Mouse (Mus musculus): ENCODE measurements at regions not wholly inside any gene's neighbourhood (a gene's known extent, or its start where the extent isn't known, plus 50 kb on each side); places are given as distances from the start of the nearest gene placed in this dataset.

DNA sequence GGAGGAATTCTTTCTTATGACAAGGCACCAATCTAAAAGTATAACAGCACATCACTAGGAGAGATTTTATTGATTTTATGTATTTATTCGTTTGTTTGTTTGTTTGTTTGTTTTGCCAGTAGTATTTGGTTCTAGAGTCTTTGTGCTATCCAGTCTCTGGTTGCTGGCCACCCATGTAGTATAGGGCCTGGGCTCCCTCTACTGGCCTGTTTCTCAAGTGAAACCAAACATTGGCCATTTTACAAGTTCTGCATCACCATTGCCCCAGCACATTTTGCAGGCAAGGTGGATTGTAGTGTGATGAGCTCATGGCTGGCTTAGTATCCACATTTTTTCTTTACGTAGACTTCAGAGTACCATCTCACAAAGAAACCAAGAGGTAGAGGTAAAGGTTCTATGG is 376.9 kb upstream of the Luzp2 start:
- H3K4me3 ChIP-seq = no peak overlapping the region
- H3K36me3 ChIP-seq = no peaks in the 10 kb centered on the region
- DNase-seq (ENCODE audit: low spot score) = peak; percentile 15
- 56% methylated on average over 2 of the region's 2 CpGs for WGBS
- H3K4me1 ChIP-seq (replicated peaks) = no peaks in the 10 kb centered on the region
- no peaks in the 10 kb centered on the region for H3K9me3 ChIP-seq
- no peak overlapping the region for H3K27ac ChIP-seq
- H3K27me3 ChIP-seq (ENCODE audit: insufficient read depth, poor library complexity, severe bottlenecking) = no peaks in the 10 kb centered on the region

GRCm38 (mm10) chr7:54491254-54491653 is 344.0 kb upstream of the Luzp2 start:
- no peaks in the 10 kb centered on the region for H3K4me1 ChIP-seq (replicated peaks)
- no peak overlapping the region for H3K27ac ChIP-seq
- 95% methylated on average over 1 of the region's 1 CpGs for WGBS
- H3K27me3 ChIP-seq (ENCODE audit: insufficient read depth, poor library complexity, severe bottlenecking) = no peaks in the 10 kb centered on the region
- H3K4me3 ChIP-seq = no peak overlapping the region
- DNase-seq (ENCODE audit: low spot score) = no peak
- H3K36me3 ChIP-seq = no peaks in the 10 kb centered on the region
- no peaks in the 10 kb centered on the region for H3K9me3 ChIP-seq

- no peak for DNase-seq (ENCODE audit: low spot score)
- no peak overlapping the region for H3K4me3 ChIP-seq
- no peaks in the 10 kb centered on the region for H3K4me1 ChIP-seq (replicated peaks)
- no peak overlapping the region for H3K27ac ChIP-seq
- no peaks in the 10 kb centered on the region for H3K9me3 ChIP-seq
- H3K36me3 ChIP-seq = no peaks in the 10 kb centered on the region
- H3K27me3 ChIP-seq (ENCODE audit: insufficient read depth, poor library complexity, severe bottlenecking) = no peaks in the 10 kb centered on the region
These were observed 330.1 kb upstream of the Luzp2 start for GRCm38 (mm10) chr7:54505235-54505634.

DNA sequence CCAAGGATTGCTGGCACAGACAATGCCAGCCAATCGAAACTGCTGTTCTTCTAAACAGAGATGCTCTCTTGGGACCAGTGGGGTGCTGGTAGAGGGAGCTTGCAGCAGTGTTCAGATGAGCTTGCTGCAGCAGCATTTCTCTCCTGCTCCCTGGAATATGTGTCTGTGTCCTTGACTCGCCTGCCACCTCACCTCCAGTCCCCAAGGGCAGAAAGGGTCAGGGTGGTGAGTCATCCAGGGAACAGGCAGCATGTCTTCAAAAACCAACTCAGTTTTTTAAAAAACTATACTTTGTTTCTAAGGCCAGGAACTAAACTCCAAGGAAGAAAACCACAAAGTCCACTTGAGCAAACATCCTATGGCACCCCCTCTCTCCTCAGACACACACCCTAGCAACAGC is 328.3 kb upstream of the Luzp2 start:
- no peaks in the 10 kb centered on the region for H3K27me3 ChIP-seq (ENCODE audit: insufficient read depth, poor library complexity, severe bottlenecking)
- no peaks in the 10 kb centered on the region for H3K9me3 ChIP-seq
- no peaks in the 10 kb centered on the region for H3K4me1 ChIP-seq (replicated peaks)
- no peak for DNase-seq (ENCODE audit: low spot score)
- no peaks in the 10 kb centered on the region for H3K36me3 ChIP-seq
- no peak overlapping the region for H3K27ac ChIP-seq
- 56% methylated on average over 2 of the region's 2 CpGs for WGBS
- no peak overlapping the region for H3K4me3 ChIP-seq

DNA sequence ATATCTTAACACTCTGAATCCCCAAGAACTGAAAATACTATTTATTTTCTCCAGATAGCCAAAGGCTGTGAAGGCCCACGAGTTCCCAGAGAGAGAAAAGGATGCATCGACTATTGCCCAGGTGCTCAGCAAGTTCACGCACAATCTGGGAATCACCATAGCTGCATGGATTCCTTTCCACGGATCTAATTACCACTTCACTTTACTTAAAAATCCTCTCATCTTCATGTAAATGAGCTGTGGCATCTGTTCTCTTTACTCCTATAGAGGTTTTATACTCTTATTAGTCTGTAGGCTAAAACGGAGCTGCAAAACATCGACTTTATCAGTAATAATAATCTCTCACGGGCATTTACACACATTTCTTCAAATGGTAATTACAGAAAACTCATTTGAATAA is 299.6 kb upstream of the Luzp2 start:
- Histone ChIP-seq H3K27ac (no peak overlapping the region), H3K4me3 (no peak overlapping the region), H3K4me1 (replicated peaks) (no peaks in the 10 kb centered on the region), H3K27me3 (ENCODE audit: insufficient read depth, poor library complexity, severe bottlenecking) (no peaks in the 10 kb centered on the region), H3K36me3 (no peaks in the 10 kb centered on the region), H3K9me3 (no peaks in the 10 kb centered on the region)
- WGBS = 79% methylated on average over 7 of the region's 7 CpGs
- DNase-seq (ENCODE audit: low spot score) = no peak

GRCm38 (mm10) chr7:54557436-54557835 is 277.9 kb upstream of the Luzp2 start:
- no peaks in the 10 kb centered on the region for H3K36me3 ChIP-seq
- DNase-seq (ENCODE audit: low spot score) = no peak
- no peaks in the 10 kb centered on the region for H3K9me3 ChIP-seq
- H3K4me3 ChIP-seq = no peak overlapping the region
- 83% methylated on average over 3 of the region's 3 CpGs for WGBS
- no peak overlapping the region for H3K27ac ChIP-seq
- no peaks in the 10 kb centered on the region for H3K4me1 ChIP-seq (replicated peaks)
- no peaks in the 10 kb centered on the region for H3K27me3 ChIP-seq (ENCODE audit: insufficient read depth, poor library complexity, severe bottlenecking)

DNA sequence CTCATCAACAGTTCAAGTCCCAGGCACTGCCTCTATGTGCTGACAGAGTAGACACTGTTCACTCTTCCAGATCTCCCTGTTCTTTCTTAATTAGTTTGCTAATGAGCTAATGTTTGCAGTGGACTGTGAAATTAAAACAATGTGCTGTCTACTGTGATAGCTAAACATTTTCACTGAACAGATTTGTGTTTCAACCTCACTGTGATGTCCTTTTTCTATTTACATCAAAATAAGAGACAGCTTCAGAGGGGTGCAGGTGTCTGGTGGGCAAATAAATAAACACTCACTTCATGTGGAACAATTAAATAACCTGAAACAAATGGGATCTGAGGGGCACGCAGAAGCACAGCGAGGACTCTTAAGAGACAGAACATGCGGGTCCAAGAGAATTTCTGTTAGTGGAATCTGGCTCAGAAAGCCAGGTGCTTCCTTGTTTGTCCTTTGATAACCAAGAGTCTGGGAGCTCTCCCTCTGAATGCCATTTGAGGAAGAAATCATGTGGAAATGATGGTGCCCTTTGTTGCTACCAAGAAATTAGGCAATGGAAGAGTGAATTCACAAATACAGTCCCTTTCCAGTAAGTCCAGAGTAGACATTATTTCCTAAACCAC is 269.6 kb upstream of the Luzp2 start:
- H3K4me1 ChIP-seq (replicated peaks) = no peaks in the 10 kb centered on the region
- no peak overlapping the region for H3K27ac ChIP-seq
- WGBS = 72% methylated on average over 3 of the region's 3 CpGs
- no peaks in the 10 kb centered on the region for H3K27me3 ChIP-seq (ENCODE audit: insufficient read depth, poor library complexity, severe bottlenecking)
- no peaks in the 10 kb centered on the region for H3K9me3 ChIP-seq
- H3K4me3 ChIP-seq = no peak overlapping the region
- H3K36me3 ChIP-seq = no peaks in the 10 kb centered on the region
- DNase-seq (ENCODE audit: low spot score) = no peak

DNA sequence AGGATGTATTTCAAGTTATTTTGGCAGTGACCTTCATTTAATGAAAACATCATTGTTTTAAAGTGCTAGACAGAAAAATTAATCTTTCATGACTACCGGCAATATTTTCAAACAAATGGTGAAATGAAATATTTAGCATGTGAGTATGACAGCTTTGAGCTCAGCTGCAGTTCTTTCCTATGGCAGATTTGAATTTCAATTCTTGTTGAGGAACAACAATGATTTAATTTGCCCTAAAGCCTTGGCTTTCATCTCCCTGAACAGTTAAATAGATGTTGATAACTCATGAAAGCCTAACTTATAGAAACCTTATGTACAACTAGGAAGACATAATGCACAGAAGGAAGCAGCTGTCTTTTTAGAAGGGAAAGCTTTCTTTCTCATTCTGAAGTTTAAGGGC is 235.5 kb upstream of the Luzp2 start:
- H3K4me3 ChIP-seq = no peak overlapping the region
- WGBS = 91% methylated on average over 1 of the region's 1 CpGs
- H3K4me1 ChIP-seq (replicated peaks) = no peaks in the 10 kb centered on the region
- no peaks in the 10 kb centered on the region for H3K36me3 ChIP-seq
- no peak for DNase-seq (ENCODE audit: low spot score)
- no peaks in the 10 kb centered on the region for H3K9me3 ChIP-seq
- no peaks in the 10 kb centered on the region for H3K27me3 ChIP-seq (ENCODE audit: insufficient read depth, poor library complexity, severe bottlenecking)
- no peak overlapping the region for H3K27ac ChIP-seq

GRCm38 (mm10) chr7:54622436-54622835 is 212.9 kb upstream of the Luzp2 start:
- Histone ChIP-seq H3K27me3 (ENCODE audit: insufficient read depth, poor library complexity, severe bottlenecking) (no peaks in the 10 kb centered on the region), H3K36me3 (no peaks in the 10 kb centered on the region), H3K27ac (no peak overlapping the region), H3K9me3 (no peaks in the 10 kb centered on the region), H3K4me3 (no peak overlapping the region), H3K4me1 (replicated peaks) (no peaks in the 10 kb centered on the region)
- 97% methylated on average over 2 of the region's 2 CpGs for WGBS
- DNase-seq (ENCODE audit: low spot score) = no peak

DNA sequence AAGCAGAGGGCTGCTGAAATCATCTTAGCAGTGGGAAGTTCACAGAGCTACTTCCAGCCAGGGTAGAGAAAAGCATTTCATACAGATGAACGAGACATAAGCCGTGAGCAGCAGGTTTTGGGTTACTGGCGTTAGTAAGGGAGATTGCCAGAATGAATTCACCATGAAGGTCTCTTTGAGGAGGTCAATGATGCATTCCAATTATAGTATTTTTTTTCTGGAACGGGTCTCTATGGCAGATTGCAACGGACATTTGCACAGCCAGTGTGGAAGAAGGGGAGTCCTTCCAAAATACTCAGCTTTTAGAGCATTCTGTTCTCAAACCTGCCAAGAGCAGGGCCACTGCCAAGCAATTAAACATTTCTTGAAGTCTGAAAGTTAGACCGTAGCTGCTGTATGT is 201.4 kb upstream of the Luzp2 start:
- 87% methylated on average over 6 of the region's 6 CpGs for WGBS
- Histone ChIP-seq H3K4me3 (no peak overlapping the region), H3K9me3 (no peaks in the 10 kb centered on the region), H3K36me3 (no peaks in the 10 kb centered on the region), H3K27me3 (ENCODE audit: insufficient read depth, poor library complexity, severe bottlenecking) (no peaks in the 10 kb centered on the region), H3K27ac (no peak overlapping the region), H3K4me1 (replicated peaks) (no peaks in the 10 kb centered on the region)
- no peak for DNase-seq (ENCODE audit: low spot score)

DNA sequence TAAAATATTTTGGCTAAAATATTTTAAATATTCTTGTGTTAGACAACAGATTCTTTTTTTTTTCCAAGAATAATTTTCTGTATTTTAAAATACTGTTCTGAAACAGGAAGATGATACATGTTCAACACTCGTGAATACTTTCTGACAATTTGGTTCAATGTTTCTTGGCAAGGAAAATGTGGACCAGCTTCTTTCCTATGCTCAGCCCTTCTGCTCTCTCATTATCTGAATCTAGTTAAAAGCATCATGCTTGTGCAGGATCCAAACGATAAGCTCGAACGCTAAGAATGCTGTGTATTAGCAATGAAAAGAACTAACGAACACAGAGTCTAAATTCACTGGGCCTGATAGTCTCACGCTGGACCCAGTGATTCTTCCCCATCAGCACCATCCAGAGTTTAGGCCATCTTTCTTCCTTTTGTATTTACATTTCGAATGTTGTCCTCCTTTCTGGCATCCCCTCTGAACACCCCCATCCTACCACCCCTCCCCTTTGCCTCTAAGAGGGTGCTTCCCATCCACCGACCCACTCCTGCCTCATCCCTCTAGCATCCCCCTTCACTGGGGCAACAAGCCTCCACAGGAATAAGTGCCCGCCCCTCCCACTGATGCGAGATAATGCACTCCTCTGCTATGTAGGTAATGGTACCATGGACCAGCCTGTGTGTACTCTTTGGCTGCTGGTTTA is 200.8 kb upstream of the Luzp2 start:
- H3K36me3 ChIP-seq = no peaks in the 10 kb centered on the region
- no peak overlapping the region for H3K27ac ChIP-seq
- no peaks in the 10 kb centered on the region for H3K4me1 ChIP-seq (replicated peaks)
- no peak for DNase-seq (ENCODE audit: low spot score)
- 88% methylated on average over 10 of the region's 10 CpGs for WGBS
- H3K27me3 ChIP-seq (ENCODE audit: insufficient read depth, poor library complexity, severe bottlenecking) = no peaks in the 10 kb centered on the region
- H3K4me3 ChIP-seq = no peak overlapping the region
- H3K9me3 ChIP-seq = no peaks in the 10 kb centered on the region

DNA sequence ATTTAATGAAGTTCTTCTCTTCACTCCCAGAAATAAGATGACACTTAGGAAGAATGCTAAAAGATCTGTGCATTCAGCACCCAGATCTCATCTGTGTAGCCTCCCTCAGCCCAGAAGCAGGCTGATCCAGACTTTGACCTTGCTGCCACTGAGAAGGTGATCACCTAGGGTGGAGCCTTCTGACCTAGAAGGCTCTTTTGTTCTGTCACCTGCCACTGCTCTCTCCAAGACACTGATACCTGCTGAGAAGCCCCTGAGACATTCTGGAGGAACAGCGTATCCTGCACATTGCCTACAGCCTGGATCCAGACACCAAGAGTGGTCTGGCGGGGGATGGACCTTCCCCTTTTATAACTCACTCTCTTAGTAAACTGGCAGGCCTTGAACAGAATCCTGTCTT is 190.0 kb upstream of the Luzp2 start:
- Histone ChIP-seq H3K27me3 (ENCODE audit: insufficient read depth, poor library complexity, severe bottlenecking) (no peaks in the 10 kb centered on the region), H3K9me3 (no peaks in the 10 kb centered on the region), H3K36me3 (no peaks in the 10 kb centered on the region), H3K4me3 (no peak overlapping the region), H3K27ac (no peak overlapping the region), H3K4me1 (replicated peaks) (no peaks in the 10 kb centered on the region)
- 86% methylated on average over 2 of the region's 2 CpGs for WGBS
- DNase-seq (ENCODE audit: low spot score) = no peak

DNA sequence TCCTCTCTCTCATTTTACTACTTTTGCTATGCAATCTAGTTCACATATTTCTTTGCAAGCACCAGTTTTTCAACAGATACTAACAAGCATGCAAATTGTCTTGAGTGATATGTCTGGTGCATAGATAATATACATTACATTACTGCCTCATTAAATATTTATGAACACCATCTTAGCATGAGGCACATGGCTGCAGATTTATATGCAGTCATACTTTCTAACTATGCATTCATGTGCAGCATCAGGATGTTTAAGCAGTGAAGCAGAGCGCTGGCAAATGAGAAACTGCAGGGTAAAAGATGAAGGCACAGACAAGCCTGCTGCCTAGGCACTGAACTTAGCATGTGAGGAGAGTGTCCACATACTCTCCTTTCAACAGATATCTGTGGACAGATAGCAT is 186.3 kb upstream of the Luzp2 start:
- Histone ChIP-seq H3K4me3 (no peak overlapping the region), H3K9me3 (no peaks in the 10 kb centered on the region), H3K4me1 (replicated peaks) (no peaks in the 10 kb centered on the region), H3K27me3 (ENCODE audit: insufficient read depth, poor library complexity, severe bottlenecking) (no peaks in the 10 kb centered on the region), H3K27ac (no peak overlapping the region), H3K36me3 (no peaks in the 10 kb centered on the region)
- no peak for DNase-seq (ENCODE audit: low spot score)
- 85% methylated on average over 1 of the region's 1 CpGs for WGBS

Data from hindbrain, embryonic 10.5 days (tissue).